Mouse (Mus musculus): ENCODE data around the gene Krtap5-5.
"Not testable (repeated sequence)": the region's sequence is repeated elsewhere in the genome, so short reads cannot be mapped to it uniquely, and the experiment has no call there.

Gene Krtap5-5

DNA sequence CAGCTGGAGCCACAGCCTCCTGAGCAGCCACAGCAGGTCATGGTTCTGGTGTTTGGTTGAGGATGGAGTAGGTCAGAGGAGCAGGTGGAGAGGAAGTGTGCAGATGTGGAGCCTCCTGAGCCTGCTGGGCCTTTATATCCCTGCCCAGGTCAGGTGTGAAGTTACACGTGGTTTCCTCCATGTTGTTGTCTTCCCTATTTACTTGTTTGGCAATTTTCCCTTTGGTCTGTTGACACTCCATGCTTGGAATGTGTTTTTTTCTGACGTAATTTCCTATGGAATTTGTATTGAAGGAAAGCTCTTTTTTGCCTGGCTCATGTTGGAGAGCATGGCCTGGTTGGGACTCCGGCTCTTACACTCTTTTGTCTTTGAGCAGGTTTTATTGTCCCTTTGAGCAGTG is at the start of gene Krtap5-5:
Gene Krtap5-5, minus strand, starts transcription at position 101 of the 400 bp plus-strand sequence.
- ChIA-PET POLR2A (interaction anchor here in 2 of 4 experiments (0.8 to 4.3 kb wide), 12 partner anchors 8 to 328 kb away, joined by 3 to 39 read pairs (median 6); partner anchors contain the start of genes Dusp8 (in 1 of the 2) and Gm7579 (in 1 of the 2)), CTCF (interaction anchor here in 1 of 4 experiments (0.6 kb wide), 1 partner anchor 263 kb away, joined by 3 read pairs; no protein-coding TSS in a partner anchor)

DNA sequence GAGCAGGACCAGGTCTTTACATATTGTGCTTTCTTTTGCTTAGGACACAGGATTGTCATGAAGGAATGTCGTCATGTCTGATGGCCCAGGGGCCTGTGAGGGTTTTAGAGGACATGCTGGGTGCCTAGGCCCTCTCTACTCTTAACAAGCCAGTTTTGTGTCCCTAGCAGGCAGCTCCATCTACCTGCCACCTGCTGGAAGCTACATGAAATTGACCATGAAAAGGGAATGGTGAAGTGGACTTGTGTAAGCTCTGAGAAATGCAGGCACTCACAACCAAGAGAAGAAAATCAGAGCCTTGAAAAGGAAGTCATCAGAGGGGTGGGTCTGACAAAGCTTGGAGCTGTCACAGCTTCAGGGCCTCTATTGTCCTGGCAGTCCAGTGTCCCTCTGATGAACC is 49.5 kb upstream of the Krtap5-5 start:
- CTCF ChIA-PET = interaction anchor here in 1 of 4 experiments (0.8 kb wide), 1 partner anchor 28 kb away, joined by 3 read pairs; no protein-coding TSS in a partner anchor
- POLR2A ChIA-PET = interaction anchor here in 1 of 4 experiments (1.3 kb wide), 1 partner anchor 24 kb away, joined by 5 read pairs; no protein-coding TSS in a partner anchor

DNA sequence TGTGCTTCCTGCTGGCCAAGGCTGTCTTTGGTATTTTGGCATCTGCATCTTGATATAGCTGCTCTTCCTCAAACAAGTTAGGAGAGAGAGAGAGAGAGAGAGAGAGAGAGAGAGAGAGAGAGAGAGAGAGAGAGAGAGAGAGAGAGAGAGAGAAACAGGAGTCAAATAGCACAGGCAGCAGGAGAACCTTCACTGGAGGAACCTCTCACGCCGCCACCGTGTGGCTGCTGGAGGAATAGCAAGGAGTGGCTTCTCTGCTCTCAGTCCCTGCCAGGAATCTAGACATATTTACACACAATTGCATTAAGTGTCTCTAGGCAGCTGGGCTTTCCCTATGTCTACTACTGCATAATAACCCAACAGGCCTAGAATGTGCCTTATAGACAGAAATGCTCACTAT is 48.4 kb upstream of the Krtap5-5 start:
- ChIA-PET POLR2A (interaction anchor here in 1 of 4 experiments (0.7 kb wide), 1 partner anchor 16 kb away, joined by 6 read pairs; no protein-coding TSS in a partner anchor), CTCF (interaction anchor here (0.6 to 2.0 kb wide), 16 partner anchors 10 to 648 kb away, joined by 3 to 61 read pairs (median 5); no protein-coding TSS in a partner anchor)

DNA sequence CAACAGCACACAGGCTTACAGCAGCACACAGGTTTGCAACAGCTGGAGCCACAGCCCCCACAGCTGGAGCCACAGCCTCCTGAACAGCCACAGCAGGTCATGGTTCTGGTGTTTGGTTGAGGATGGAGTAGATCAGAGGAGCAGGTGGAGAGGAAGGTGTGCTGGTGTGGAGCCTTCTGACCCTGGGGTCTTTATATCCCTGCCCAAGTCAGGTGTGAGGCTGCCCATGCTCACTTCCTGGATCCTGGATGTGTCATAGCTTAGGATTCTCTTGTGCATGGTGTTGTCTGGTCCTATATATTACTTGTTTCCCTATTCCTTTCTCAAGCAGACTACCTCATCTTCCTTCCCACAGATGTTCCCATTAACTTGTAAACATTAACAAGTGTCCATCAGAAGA is 44.5 kb upstream of the Krtap5-5 start, which contains the start of gene Gm4559:
Gene Gm4559, minus strand, starts transcription at position 101 of the 400 bp plus-strand sequence.
- POLR2A ChIA-PET, CTCF ChIA-PET: not testable (repeated sequence)

DNA sequence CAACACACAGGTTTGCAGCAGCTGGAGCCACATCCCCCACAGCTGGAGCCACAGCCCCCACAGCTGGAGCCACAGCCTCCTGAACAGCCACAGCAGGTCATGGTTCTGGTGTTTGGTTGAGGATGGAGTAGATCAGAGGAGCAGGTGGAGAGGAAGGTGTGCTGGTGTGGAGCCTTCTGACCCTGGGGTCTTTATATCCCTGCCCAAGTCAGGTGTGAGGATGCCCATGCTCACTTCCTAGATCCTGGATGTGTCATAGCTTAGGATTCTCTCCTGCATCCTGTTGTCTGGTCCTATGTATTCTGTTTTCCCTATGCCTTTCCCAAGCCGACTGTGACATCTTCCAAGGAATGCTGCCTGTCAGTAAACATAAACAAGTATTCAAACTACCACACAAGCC is 28.5 kb upstream of the Krtap5-5 start, which contains the start of gene Gm2431:
Gene Gm2431, minus strand, starts transcription at position 101 of the 400 bp plus-strand sequence.
- CTCF ChIA-PET = interaction anchor here in 3 of 4 experiments (1.4 to 1.7 kb wide), 3 partner anchors 8 to 26 kb away, joined by 3 to 5 read pairs (median 4); no protein-coding TSS in a partner anchor
- POLR2A ChIA-PET = interaction anchor here in 2 of 4 experiments (0.7 kb wide), 2 partner anchors 240 to 467 kb away, joined by 3 read pairs; no protein-coding TSS in a partner anchor

DNA sequence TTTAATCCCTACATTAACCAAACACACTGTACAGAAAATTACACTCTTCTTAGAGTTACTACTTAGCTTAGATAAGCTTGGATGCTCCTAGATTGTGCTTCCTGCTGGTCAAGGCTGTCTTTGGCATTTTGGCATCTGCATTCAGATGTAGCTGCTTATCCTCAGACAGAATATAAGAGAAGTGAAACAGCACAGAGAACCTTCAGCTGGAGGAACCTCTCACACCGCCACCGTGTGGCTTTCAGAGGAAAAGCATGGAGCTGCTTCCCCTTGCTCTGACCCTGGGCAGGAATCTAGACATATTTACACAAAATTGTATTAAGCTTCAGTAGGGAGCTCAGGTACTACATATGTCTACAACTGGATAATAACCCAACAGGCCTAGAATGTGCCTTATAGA is 25.7 kb upstream of the Krtap5-5 start:
- POLR2A ChIA-PET = interaction anchor here in 2 of 4 experiments (0.7 to 1.5 kb wide), 6 partner anchors 24 to 87 kb away, joined by 3 to 5 read pairs (median 4); no protein-coding TSS in a partner anchor
- CTCF ChIA-PET = interaction anchor here (0.5 to 2.0 kb wide), 43 partner anchors 8 to 1226 kb away, joined by 3 to 14 read pairs (median 4); partner anchors contain the start of genes Gm10153 (in 1 of the 4) and Gm45337 (in 1 of the 4)

DNA sequence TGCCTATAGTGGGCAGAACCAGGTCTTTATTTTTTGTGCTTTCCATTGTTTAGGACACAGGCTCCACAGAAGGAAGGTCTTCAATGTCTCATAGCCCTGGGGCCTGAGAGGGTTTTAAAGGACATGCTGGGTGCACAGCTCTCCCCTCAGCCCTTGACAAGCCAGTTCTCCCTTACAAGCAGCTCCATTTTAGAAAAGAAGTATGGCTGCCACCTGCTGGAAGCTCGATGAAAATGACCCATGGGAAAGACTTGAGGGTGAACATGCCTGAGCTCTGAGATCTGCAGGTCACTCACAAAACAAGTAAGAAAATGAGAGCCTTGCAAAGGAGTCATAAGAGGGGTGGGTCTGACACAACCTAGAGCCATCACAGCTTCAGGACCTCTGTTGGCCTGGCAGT is 20.1 kb upstream of the Krtap5-5 start:
- CTCF ChIA-PET = interaction anchor here (0.6 to 2.0 kb wide), 25 partner anchors 8 to 768 kb away, joined by 3 to 28 read pairs (median 4); partner anchors contain the start of genes Gm2431 (in 2 of the 4) and Gm45337 (in 1 of the 4)
- POLR2A ChIA-PET = interaction anchor here in 2 of 4 experiments (0.5 to 1.0 kb wide), 3 partner anchors 108 to 494 kb away, joined by 3 read pairs; no protein-coding TSS in a partner anchor

DNA sequence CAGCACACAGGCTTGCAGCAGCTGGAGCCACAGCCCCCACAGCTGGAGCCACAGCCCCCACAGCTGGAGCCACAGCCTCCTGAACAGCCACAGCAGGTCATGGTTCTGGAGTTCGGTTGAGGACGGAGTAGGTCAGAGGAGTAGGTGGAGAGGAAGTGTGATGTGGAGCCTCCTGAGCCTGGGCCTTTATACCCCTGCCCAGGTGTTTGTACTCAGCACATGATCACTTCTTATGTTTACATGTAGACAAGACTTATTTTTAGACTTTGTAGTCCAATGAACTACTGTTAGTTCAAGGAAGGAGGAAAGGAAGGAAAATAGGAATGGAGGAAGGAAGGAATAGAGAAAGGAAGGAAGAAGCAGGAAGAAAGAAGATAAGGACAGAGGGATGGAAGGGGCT is 11.2 kb upstream of the Krtap5-5 start, which contains the start of gene Gm40460:
Gene Gm40460, minus strand, starts transcription at position 101 of the 400 bp plus-strand sequence.
- ChIA-PET CTCF (no interaction called here), POLR2A (no interaction called here)

DNA sequence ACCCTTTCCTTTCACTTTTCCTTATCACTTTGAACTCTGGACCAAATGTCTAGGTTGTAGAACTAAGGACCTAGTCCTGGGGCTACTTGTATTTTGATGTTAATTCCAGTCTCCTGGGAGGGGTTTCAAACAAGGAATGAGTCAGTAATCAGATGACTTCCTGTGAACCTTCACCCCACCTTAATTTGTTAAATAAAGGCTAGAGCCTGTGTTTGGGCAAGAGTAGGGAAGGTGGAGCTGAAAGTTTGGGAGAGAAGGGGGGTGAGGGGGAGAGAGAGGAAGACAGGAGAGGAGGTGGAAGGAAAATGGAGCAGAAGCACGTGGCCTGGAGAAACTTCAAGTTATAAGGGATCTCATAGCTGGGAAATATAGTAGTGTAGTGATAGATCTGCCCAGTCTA is 1.8 kb upstream of the Krtap5-5 start:
- POLR2A ChIA-PET = interaction anchor here in 2 of 4 experiments (0.5 to 4.3 kb wide), 20 partner anchors 8 to 1545 kb away, joined by 3 to 39 read pairs (median 4); partner anchors contain the start of genes Gm7579 (in 2 of the 2) and Dusp8 (in 1 of the 2)
- CTCF ChIA-PET = interaction anchor here in 3 of 4 experiments (0.7 to 2.0 kb wide), 7 partner anchors 18 to 476 kb away, joined by 3 to 7 read pairs (median 3); no protein-coding TSS in a partner anchor

DNA sequence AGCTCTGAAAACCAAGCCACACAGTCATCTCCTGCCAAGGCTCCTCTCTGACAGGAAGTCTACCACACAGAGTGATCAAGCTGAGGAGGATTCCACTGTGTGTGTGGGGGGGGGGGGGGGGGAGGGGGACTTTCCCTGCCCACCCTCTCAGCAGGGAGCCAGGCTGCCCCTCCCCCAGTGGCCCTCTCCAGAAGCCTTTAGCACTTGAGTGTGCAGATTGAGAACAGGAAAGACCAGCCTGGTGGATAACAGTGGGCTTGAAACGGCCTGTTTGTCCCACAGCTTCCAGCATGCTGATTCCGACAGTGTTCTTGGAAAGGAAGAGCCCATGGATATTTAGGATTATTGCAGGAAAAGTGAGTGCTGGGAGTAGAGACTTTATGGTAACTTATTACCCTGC is 5.3 kb downstream of the Krtap5-5 start:
- POLR2A ChIA-PET = interaction anchor here in 3 of 4 experiments (0.6 to 4.9 kb wide), 7 partner anchors 8 to 644 kb away, joined by 3 to 22 read pairs (median 3); no protein-coding TSS in a partner anchor
- CTCF ChIA-PET = no interaction called here

DNA sequence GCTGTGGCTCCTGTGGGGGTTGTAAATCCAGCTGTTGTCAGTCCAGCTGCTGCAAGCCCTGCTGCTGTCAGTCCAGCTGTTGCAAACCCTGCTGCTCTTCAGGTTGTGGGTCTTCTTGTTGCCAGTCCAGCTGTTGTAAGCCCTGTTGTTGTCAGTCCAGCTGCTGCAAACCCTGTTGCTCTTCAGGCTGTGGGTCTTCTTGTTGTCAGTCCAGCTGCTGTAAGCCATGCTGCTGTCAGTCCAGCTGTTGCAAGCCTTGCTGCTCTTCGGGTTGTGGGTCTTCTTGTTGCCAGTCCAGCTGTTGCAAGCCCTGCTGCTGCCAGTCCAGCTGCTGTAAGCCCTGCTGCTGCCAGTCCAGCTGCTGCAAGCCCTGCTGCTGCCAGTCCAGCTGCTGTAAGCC is 17.6 kb downstream of the Krtap5-5 start:
- ChIA-PET CTCF (interaction anchor here in 1 of 4 experiments (0.7 kb wide), 1 partner anchor 64 kb away, joined by 3 read pairs; no protein-coding TSS in a partner anchor), POLR2A (interaction anchor here in 2 of 4 experiments (0.6 to 3.9 kb wide), 3 partner anchors 15 to 20 kb away, joined by 3 to 37 read pairs (median 3); partner anchors contain the start of gene Krtap5-5 (in 1 of the 2))

DNA sequence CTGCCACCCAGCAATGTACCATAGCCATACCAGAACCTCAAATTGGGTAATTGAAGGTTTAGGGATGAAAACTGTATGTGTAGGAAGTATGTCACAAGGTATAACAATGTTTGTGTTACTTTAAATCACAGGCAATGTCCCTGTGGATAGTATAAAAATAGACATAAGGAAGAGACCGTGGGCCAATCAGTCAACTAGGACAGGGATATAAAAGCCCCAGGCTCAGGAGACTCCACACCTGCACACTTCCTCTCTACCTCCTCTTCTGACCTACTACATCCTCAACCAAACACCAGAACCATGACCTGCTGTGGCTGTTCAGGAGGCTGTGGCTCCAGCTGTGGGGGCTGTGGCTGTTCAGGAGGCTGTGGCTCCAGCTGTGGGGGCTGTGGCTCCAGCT is 18.2 kb downstream of the Krtap5-5 start, which contains the start of gene Gm7579:
Gene Gm7579, plus strand, starts transcription at position 301 of the 400 bp plus-strand sequence.
- CTCF ChIA-PET = interaction anchor here in 1 of 4 experiments (0.5 to 0.7 kb wide), 2 partner anchors 50 to 63 kb away, joined by 3 read pairs; no protein-coding TSS in a partner anchor
- POLR2A ChIA-PET = interaction anchor here in 2 of 4 experiments (0.6 to 3.9 kb wide), 5 partner anchors 13 to 20 kb away, joined by 3 to 37 read pairs (median 3); partner anchors contain the start of gene Krtap5-5 (in 1 of the 2)

DNA sequence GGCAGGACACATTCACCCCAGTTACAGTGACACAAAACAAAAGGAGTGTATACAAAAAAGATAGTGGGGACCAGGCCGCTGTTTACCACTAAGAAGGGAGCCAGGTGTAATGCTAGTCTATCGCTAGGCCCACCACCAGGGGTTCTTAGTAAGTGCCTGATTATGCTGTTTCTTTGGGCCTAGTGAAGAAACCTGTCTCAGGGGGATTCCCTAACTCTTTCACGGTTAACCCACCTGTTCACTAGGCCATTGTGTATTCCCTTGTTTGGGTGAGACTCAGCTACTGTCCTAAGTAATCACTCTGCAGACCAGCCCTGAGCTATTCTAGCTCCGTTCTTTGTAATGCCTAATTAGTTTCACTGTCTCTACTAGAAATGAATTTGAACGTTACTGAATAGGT is 22.9 kb downstream of the Krtap5-5 start:
- POLR2A ChIA-PET = interaction anchor here in 3 of 4 experiments (0.8 to 3.9 kb wide), 7 partner anchors 19 to 283 kb away, joined by 3 to 39 read pairs (median 4); partner anchors contain the start of genes Krtap5-5 (in 2 of the 3) and Dusp8 (in 1 of the 3)
- CTCF ChIA-PET = not testable (repeated sequence)

DNA sequence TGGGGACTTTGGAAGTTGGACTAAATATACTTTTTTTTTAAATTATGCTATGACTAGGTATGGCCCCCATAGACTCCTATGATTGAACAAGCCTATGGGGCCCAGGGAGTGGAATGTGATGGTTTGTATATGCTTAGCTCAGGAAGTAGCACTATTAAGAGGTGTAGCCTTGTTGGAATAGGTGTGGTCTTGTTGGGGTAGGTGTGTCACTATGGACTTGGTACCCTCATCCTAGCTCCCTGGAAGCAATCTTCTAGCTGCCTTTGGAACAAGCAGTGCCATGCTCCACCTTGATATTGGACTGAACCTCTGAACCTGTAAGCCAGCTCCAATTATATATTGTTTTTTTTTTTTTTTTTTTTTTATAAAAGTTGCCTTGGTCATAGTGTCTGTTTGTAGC is 24.3 kb downstream of the Krtap5-5 start:
- POLR2A ChIA-PET = interaction anchor here in 3 of 4 experiments (0.6 to 3.4 kb wide), 6 partner anchors 11 to 41 kb away, joined by 4 to 39 read pairs (median 4); partner anchors contain the start of gene Krtap5-5 (in 2 of the 3)

DNA sequence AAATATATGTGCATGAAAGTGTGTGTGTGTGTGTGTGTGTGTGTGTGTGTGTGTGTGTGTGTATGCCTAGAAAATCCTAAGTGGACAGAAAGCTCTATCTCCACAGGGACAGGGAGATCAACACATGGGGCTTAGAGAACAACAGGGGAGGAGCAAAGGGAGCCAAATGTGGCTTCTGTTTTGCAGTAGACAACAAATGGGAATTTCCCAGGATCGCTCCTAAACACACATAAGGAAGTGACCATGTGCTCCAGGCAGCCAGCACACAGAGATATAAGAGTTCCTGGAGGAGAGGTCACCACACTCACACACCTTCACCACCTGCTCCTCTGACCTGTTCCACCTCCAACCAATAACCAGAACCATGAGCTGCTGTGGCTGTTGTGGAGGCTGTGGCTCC is 28.7 kb downstream of the Krtap5-5 start, which contains the start of gene Krtap5-3:
Gene Krtap5-3, plus strand, starts transcription at position 301 of the 400 bp plus-strand sequence.
- ChIA-PET CTCF (interaction anchor here in 2 of 4 experiments (0.6 to 0.9 kb wide), 2 partner anchors 41 to 371 kb away, joined by 3 read pairs; no protein-coding TSS in a partner anchor), POLR2A (no interaction called here)

More for the DNA sequence above, 24.3 kb downstream of the Krtap5-5 start:
- CTCF ChIA-PET = interaction anchor here in 1 of 4 experiments (0.6 kb wide), 1 partner anchor 101 kb away, joined by 3 read pairs; no protein-coding TSS in a partner anchor

DNA sequence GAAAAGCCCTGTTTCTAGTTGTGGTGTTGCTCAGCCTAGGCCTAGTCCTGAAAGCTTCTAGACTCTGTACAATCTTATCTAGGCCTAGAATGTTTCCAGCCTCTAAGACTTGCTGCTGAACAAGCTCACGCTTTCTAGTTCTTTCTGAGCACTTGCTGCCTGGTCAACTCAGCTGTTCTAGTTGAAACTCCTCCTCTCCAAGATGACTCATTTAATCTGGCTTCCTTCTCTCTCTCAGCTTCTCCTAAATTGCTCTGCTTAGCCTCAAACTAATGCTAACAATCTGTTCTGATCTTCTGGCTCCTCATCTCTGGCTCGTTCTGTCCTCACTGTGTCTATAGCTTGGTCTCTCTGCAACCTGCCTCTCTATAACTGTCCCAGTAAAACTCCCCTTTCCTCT is 31.0 kb downstream of the Krtap5-5 start:
- CTCF ChIA-PET = interaction anchor here in 1 of 4 experiments (0.6 kb wide), 1 partner anchor 1550 kb away, joined by 3 read pairs; no protein-coding TSS in a partner anchor
- POLR2A ChIA-PET = no interaction called here

DNA sequence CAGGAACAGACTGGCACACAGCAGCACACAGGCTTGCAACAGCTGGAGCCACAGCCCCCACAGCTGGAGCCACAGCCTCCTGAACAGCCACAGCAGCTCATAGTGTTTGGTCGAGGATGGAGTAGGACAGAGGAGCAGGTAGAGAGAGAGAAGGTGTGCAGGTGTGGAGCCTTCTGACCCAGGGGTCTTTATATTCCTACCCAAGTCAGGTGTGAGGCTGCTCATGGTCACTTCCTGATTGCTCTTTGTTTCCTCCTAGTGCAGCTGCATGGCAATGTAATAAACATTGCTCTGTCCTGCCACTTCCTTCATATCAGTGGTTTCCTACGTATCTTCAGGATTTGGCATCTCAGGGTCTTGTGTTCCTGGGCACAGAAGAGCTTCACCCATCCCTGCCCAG is 39.5 kb downstream of the Krtap5-5 start, which contains the start of gene Gm10153:
Gene Gm10153, minus strand, starts transcription at position 101 of the 400 bp plus-strand sequence.
- CTCF ChIA-PET = interaction anchor here in 2 of 4 experiments (0.9 to 1.1 kb wide), 2 partner anchors 65 to 94 kb away, joined by 3 read pairs; no protein-coding TSS in a partner anchor

DNA sequence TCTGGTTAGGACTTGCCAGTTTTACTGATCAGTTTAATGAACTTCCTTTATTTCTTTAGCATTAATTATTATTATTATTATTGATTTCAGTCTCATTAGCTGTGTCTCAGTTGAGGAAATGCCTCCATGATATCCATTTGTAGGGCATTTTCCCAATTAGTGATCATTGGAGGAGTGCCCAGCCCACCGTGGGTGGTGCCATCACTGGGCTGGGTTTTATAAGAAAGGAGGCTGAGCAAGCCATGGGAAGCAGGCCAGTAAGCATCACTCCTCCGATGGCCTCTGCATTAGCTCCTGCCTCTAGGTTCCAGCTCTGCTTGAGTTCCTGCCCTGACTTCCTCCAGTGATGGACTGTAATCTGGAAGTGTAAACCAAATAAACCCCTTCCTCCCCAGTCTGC is 41.6 kb downstream of the Krtap5-5 start:
- POLR2A ChIA-PET = no interaction called here
- CTCF ChIA-PET = no interaction called here

More for the DNA sequence above, 39.5 kb downstream of the Krtap5-5 start, which contains the start of gene Gm10153:
- POLR2A ChIA-PET = no interaction called here
